Mouse (Mus musculus) heart, postnatal 25 days (tissue): ENCODE results near the gene Slc52a3. TPM values are rescaled to one million over a fixed set of nuclear protein-coding genes. Genes with fewer than 3 reads are reported as not detected.
"Not testable (repeated sequence)": the region's sequence is repeated elsewhere in the genome, so short reads cannot be mapped to it uniquely, and the experiment has no call there.

Experiments used
- DNase-seq: peaks from one replicate; pipeline ENCODE4 v3.0.0; 2022; ENCODE audit warnings: low spot score
- intact Hi-C: fragments of 180-260 bp; cut with DNase I; formaldehyde crosslinking; loops from one replicate; pipeline ENCODE4 v1.15.1; 2025
- total RNA-seq, 2 experiments: library from RNA; stranded (reverse); gene quantifications; 2 replicates each; pipeline ENCODE4 v1.2.3; 2021

Gene Slc52a3
- total RNA-seq, 2 experiments from 2014 or later = 1.8 to 1.9 TPM

- DNase-seq = no peak
- intact Hi-C loops = loop anchor here (1.0 to 2.0 kb wide), 3 partner anchors 53 to 118 kb away; no protein-coding TSS in a partner anchor
These were observed 1.8 kb upstream of the Slc52a3 start for GRCm38 (mm10) chr2:151994350-151995122.

- DNase-seq, intact Hi-C loops: not testable (repeated sequence)
These were observed 872 bp downstream of the Slc52a3 start for GRCm38 (mm10) chr2:151997190-151997575.

- DNase-seq = no peak
- intact Hi-C loops = no loop called here
These were observed 1.6 kb downstream of the Slc52a3 start for GRCm38 (mm10) chr2:151997776-151998504.

GRCm38 (mm10) chr2:151998505-151998899 is 2.2 kb downstream of the Slc52a3 start:
- DNase-seq = no peak

GRCm38 (mm10) chr2:151998932-151999331 is 2.6 kb downstream of the Slc52a3 start:
- DNase-seq = no peak
- intact Hi-C loops = no loop called here

More at GRCm38 (mm10) chr2:151998505-151998899, 2.2 kb downstream of the Slc52a3 start:
- intact Hi-C loops = no loop called here

GRCm38 (mm10) chr2:151999669-152000290 is 3.5 kb downstream of the Slc52a3 start:
- intact Hi-C loops = no loop called here

GRCm38 (mm10) chr2:152000291-152000679 is 4.0 kb downstream of the Slc52a3 start:
- DNase-seq = no peak
- intact Hi-C loops = no loop called here

More at GRCm38 (mm10) chr2:151999669-152000290, 3.5 kb downstream of the Slc52a3 start:
- DNase-seq = no peak

- intact Hi-C loops = no loop called here
- DNase-seq = no peak
These were observed 4.4 kb downstream of the Slc52a3 start for GRCm38 (mm10) chr2:152000735-152001134.

GRCm38 (mm10) chr2:152002529-152002928 is 6.2 kb downstream of the Slc52a3 start:
- intact Hi-C loops = no loop called here
- no peak for DNase-seq

- intact Hi-C loops = no loop called here
- DNase-seq = no peak
These were observed 11.5 kb downstream of the Slc52a3 start for GRCm38 (mm10) chr2:152007783-152008182.

GRCm38 (mm10) chr2:152009061-152009779 is 12.9 kb downstream of the Slc52a3 start:
- intact Hi-C loops = no loop called here
- DNase-seq = no peak

GRCm38 (mm10) chr2:152010251-152010650 is 13.9 kb downstream of the Slc52a3 start:
- DNase-seq = no peak
- intact Hi-C loops = no loop called here

GRCm38 (mm10) chr2:152010661-152011060 is 14.3 kb downstream of the Slc52a3 start:
- intact Hi-C loops = no loop called here
- no peak for DNase-seq

GRCm38 (mm10) chr2:152011724-152012123 is 15.4 kb downstream of the Slc52a3 start:
- intact Hi-C loops = no loop called here
- no peak for DNase-seq

GRCm38 (mm10) chr2:152012222-152012621 is 15.9 kb downstream of the Slc52a3 start:
- no peak for DNase-seq
- intact Hi-C loops = no loop called here

- intact Hi-C loops = no loop called here
- no peak for DNase-seq
These were observed 16.4 kb downstream of the Slc52a3 start for GRCm38 (mm10) chr2:152012701-152013100.

- no peak for DNase-seq
- intact Hi-C loops = no loop called here
These were observed 19.7 kb downstream of the Slc52a3 start for GRCm38 (mm10) chr2:152015997-152016396.

- no peak for DNase-seq
- intact Hi-C loops = no loop called here
These were observed 20.4 kb downstream of the Slc52a3 start for GRCm38 (mm10) chr2:152016666-152017065.

GRCm38 (mm10) chr2:152020255-152020654 is 23.9 kb downstream of the Slc52a3 start:
- no peak for DNase-seq
- intact Hi-C loops = no loop called here

- DNase-seq = no peak
- intact Hi-C loops = no loop called here
These were observed 25.7 kb downstream of the Slc52a3 start for GRCm38 (mm10) chr2:152022022-152022421.
